Mouse (Mus musculus): ENCODE results near the gene Nelfa.

- TF ChIP-seq CTCF (conservative IDR thresholded peaks at IDR 0.05; ENCODE audit: insufficient read depth, insufficient read length, low read depth, low read length) (peak; percentile 93), POLR2A (IDR thresholded peaks at IDR 0.05; ENCODE audit: low read depth, low read length) (no peak)
Measured at GRCm38 (mm10) chr5:33954354-33954753, 18.1 kb upstream of the Nelfa start.
